Mouse (Mus musculus): Measurements from ENCODE around the gene Fgf10. TPM values are rescaled to one million over a fixed set of nuclear protein-coding genes. Genes with fewer than 3 reads are reported as not detected.

Fgf10 gene
- total RNA-seq, 4 experiments from 2014 or later: 0.33 to 1.4 (median 0.45) TPM

GRCm38 (mm10) chr13:118835078-118835477, 165.5 kb downstream of the Fgf10 start:
- no peak for DNase-seq (ENCODE audit: low spot score)
